In the genomic region with DNA sequence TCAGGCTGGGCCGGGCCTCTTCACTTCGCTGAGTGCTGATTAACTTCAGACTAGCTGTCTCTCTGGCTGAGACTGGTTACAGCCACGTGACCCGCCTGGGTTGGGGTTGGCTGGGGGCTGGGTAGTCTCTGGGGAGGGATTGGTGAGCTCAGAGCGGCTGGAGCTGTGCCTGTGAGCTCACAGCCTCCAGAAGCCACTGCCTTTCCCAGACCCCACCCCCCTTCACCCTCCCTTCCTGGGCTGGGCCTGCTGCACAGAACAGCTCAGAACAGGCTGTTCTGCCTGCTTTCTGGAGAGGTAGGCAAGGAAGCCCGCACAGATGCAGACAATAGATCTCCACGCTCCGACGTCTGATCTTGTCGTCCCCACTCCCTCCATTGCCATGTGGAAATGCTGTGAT, we compare ENCODE assay signal across 8 mouse cellular contexts. TPM values are rescaled to one million over a fixed set of nuclear protein-coding genes. Genes with fewer than 3 reads are reported as not detected.
DNase-seq lines count a peak whose midpoint lies in the region; ATAC-seq lines count a peak whose summit lies in the region.

No protein-coding gene starts in this region.

- no peak overlapping the region for H3K4me3 ChIP-seq in hindbrain, embryonic 11.5 days (ENCODE audit: low read depth, low read length)
- peak overlapping the region; percentile 33 for H3K4me3 ChIP-seq in lung, embryonic 16.5 days (ENCODE audit: low read length)

- 1% methylated on average over 10 of the region's 10 CpGs for WGBS in hindbrain, embryonic 11.5 days
- WGBS in lung, embryonic 16.5 days: 0% methylated on average over 10 of the region's 10 CpGs

- ATAC-seq in hindbrain, embryonic 11.5 days (ENCODE audit: low FRiP score): peak; percentile 98
- peak; percentile 99 for ATAC-seq in lung, embryonic 16.5 days (ENCODE audit: low read depth)

- H3K4me1 ChIP-seq in hindbrain, embryonic 11.5 days (replicated peaks; ENCODE audit: control insufficient read depth, insufficient read depth, low read length): no peaks in the 10 kb centered on the region
- H3K4me1 ChIP-seq in lung, embryonic 16.5 days (replicated peaks; ENCODE audit: control insufficient read depth, insufficient read depth, low read length): peaks cover 22% of the 10 kb centered on the region

- no peaks in the 10 kb centered on the region for H3K36me3 ChIP-seq in hindbrain, embryonic 11.5 days (ENCODE audit: control insufficient read depth, insufficient read depth, low read length)
- peaks cover 4% of the 10 kb centered on the region; the same call in 1 of the 2 replicates for H3K36me3 ChIP-seq in lung, embryonic 16.5 days (ENCODE audit: control insufficient read depth, insufficient read depth, low read length)

- DNase-seq in NIH3T3 (ENCODE audit: low read depth): peak; percentile 99
- DNase-seq in cerebellum, postnatal 10 days: peak; percentile 85 to 92
- peak; percentile 83 to 90 for DNase-seq in frontal cortex, postnatal 14 days (ENCODE audit: low spot score in 2 of 2)
- peak; percentile 88 for DNase-seq in hindbrain, embryonic 11.5 days (ENCODE audit: low spot score)
- DNase-seq in layer of hippocampus, postnatal 14 days (ENCODE audit: low spot score in 2 of 2): peak; percentile 82 to 92
- DNase-seq in ovary, postnatal 36 days (ENCODE audit: low spot score): peak; percentile 88
- peak; percentile 69 for DNase-seq in urinary bladder, postnatal 10 days (ENCODE audit: low spot score)

- 0 out of 2 replicates have a peak overlapping the region, but pooled peaks have one; percentile 1 for H3K4me2 ChIP-seq in hindbrain, embryonic 11.5 days (replicated peaks; ENCODE audit: low read depth, low read length)
- H3K4me2 ChIP-seq in lung, embryonic 16.5 days (ENCODE audit: low read depth, low read length): peak overlapping the region; percentile 51

- no peaks in the 10 kb centered on the region for H3K9me3 ChIP-seq in hindbrain, embryonic 11.5 days (ENCODE audit: control insufficient read depth, low read length)
- H3K9me3 ChIP-seq in lung, embryonic 16.5 days (ENCODE audit: control insufficient read depth, low read length): no peaks in the 10 kb centered on the region

- H3K27me3 ChIP-seq in hindbrain, embryonic 11.5 days (ENCODE audit: control insufficient read depth, insufficient read depth, low read length): no peaks in the 10 kb centered on the region
- H3K27me3 ChIP-seq in lung, embryonic 16.5 days (ENCODE audit: control insufficient read depth, insufficient read depth, low read depth, low read length): no peaks in the 10 kb centered on the region

- H3K9ac ChIP-seq in hindbrain, embryonic 11.5 days (ENCODE audit: low read depth, low read length): 0 out of 2 replicates have a peak overlapping the region, but pooled peaks have one; percentile 34
- H3K9ac ChIP-seq in lung, embryonic 16.5 days (ENCODE audit: low read length): peak overlapping the region; percentile 56

- H3K27ac ChIP-seq in hindbrain, embryonic 11.5 days (ENCODE audit: low read depth, low read length): peak overlapping the region; percentile 32; the same call in 1 of the 2 replicates
- peak overlapping the region; percentile 90 for H3K27ac ChIP-seq in lung, embryonic 16.5 days (ENCODE audit: low read length)

RNA-seq across cellular contexts. Expression of a gene that starts 13.0 kb away (rescaled TPM):
- 18.2 and 20.3 TPM in 2 replicates for polyA plus RNA-seq in hindbrain, embryonic 11.5 days (2014; fragmentation: Nextera tagmentation; extraction: Ambion mirVana)
- 10 to 100 TPM; 21.1 to 22.4 TPM for total RNA-seq in layer of hippocampus, postnatal 14 days (2021)
- polyA plus RNA-seq in lung, embryonic 16.5 days (2015; fragmentation: Nextera tagmentation; extraction: Ambion mirVana): 41.4 and 47.4 TPM in 2 replicates

RNA-seq across cellular contexts. Expression of a gene that starts 44.1 kb away (rescaled TPM):
- 46.4 and 49.3 TPM in 2 replicates for polyA plus RNA-seq in hindbrain, embryonic 11.5 days (2014; fragmentation: Nextera tagmentation; extraction: Ambion mirVana)
- 10 to 100 TPM; 17.7 to 17.9 TPM for total RNA-seq in layer of hippocampus, postnatal 14 days (2021)
- 12.6 and 15.6 TPM in 2 replicates for polyA plus RNA-seq in lung, embryonic 16.5 days (2015; fragmentation: Nextera tagmentation; extraction: Ambion mirVana)
